Mouse (Mus musculus): ENCODE results near the gene Rela. TPM values are rescaled to one million over a fixed set of nuclear protein-coding genes. Genes with fewer than 3 reads are reported as not detected.
"Not testable (repeated sequence)": the region's sequence is repeated elsewhere in the genome, so short reads cannot be mapped to it uniquely, and the experiment has no call there.

Rela gene
- polyA plus RNA-seq, 1 experiment from 2014 or later, result 48.5 TPM

DNA sequence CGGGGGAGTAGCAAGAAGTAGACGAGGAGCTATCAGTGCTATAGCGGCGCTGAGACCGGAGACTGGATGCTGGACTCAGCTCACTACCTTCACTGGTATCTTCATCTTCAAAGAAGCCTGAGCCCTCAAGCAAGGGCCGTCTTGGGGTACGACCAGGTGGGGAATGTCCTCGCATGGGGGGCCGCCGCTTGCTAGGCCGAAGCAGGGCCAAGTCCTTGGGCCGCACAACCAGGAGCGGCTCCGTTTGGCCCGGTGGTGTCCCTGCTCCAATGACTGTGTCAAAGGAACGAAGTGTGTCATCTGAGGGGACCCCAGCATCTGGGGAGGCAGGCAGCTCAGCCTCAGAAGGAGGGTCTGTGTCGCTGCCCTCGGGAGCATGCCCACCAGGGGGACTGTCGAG lies 48.1 kb downstream of the Rela start:
- no peak overlapping the region for H3K9ac ChIP-seq
- no peaks in the 10 kb centered on the region for H3K27me3 ChIP-seq
- peaks cover 62% of the 10 kb centered on the region for H3K36me3 ChIP-seq
- no peak for ATAC-seq (ENCODE audit: low FRiP score, low read depth)
- WGBS, result 94% methylated on average over 19 of the region's 19 CpGs
- H3K4me3 ChIP-seq, result no peak overlapping the region
- peaks cover 16% of the 10 kb centered on the region for H3K4me1 ChIP-seq
- H3K27ac ChIP-seq, result no peak overlapping the region
- H3K4me2 ChIP-seq (replicated peaks), result no peak overlapping the region
- no peaks in the 10 kb centered on the region for H3K9me3 ChIP-seq

GRCm38 (mm10) chr19:5685861-5686260 lies 48.6 kb downstream of the Rela start:
- WGBS, result 93% methylated on average over 11 of the region's 11 CpGs
- ATAC-seq (ENCODE audit: low FRiP score, low read depth), result no peak
- peaks cover 60% of the 10 kb centered on the region for H3K36me3 ChIP-seq

DNA sequence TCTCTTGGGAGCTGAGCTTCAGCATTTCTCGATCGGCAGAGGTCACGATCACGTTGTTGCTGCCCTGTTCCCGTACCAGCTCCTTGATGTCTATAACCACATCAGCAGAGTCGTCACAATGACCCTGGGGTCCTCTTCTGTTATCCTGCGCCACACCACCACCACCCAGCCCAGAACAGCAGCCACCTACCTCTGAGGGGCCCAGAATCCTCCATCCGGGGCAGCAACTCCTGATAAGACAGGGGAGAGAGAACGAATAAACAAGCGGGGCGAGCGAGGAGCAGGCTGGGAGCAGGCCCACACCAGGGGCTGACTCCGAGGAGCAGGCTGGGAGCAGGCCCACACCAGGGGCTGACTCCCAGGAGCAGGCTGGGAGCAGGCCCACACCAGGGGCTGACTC lies 49.2 kb downstream of the Rela start:
- H3K27ac ChIP-seq, result no peak overlapping the region
- no peak overlapping the region for H3K4me2 ChIP-seq (replicated peaks)
- H3K27me3 ChIP-seq, result no peaks in the 10 kb centered on the region
- H3K9me3 ChIP-seq, result no peaks in the 10 kb centered on the region
- WGBS, result 90% methylated on average over 13 of the region's 13 CpGs
- peaks cover 60% of the 10 kb centered on the region for H3K36me3 ChIP-seq
- no peak overlapping the region for H3K4me3 ChIP-seq
- ATAC-seq (ENCODE audit: low FRiP score, low read depth), result no peak
- 0 out of 2 replicates have a peak overlapping the region, but pooled peaks have one; percentile 31 for H3K9ac ChIP-seq
- peaks cover 26% of the 10 kb centered on the region for H3K4me1 ChIP-seq

More at GRCm38 (mm10) chr19:5685861-5686260, 48.6 kb downstream of the Rela start:
- Histone ChIP-seq H3K4me1 (peaks cover 20% of the 10 kb centered on the region), H3K27me3 (no peaks in the 10 kb centered on the region), H3K4me2 (replicated peaks) (no peak overlapping the region), H3K9ac (no peak overlapping the region), H3K4me3 (no peak overlapping the region), H3K27ac (no peak overlapping the region), H3K9me3 (no peaks in the 10 kb centered on the region)

GRCm38 (mm10) chr19:5686954-5687353 lies 49.7 kb downstream of the Rela start:
- not testable (repeated sequence) for ATAC-seq (ENCODE audit: low FRiP score, low read depth); H3K27ac ChIP-seq; H3K27me3 ChIP-seq; H3K9me3 ChIP-seq
- H3K36me3 ChIP-seq, result peaks cover 60% of the 10 kb centered on the region
- peak overlapping the region; percentile 72 for H3K4me3 ChIP-seq
- WGBS, result 89% methylated on average over 12 of the region's 12 CpGs
- peak overlapping the region; percentile 99 for H3K4me2 ChIP-seq (replicated peaks)
- peaks cover 31% of the 10 kb centered on the region for H3K4me1 ChIP-seq
- H3K9ac ChIP-seq, result peak overlapping the region; percentile 91

- WGBS, result 16% methylated on average over 9 of the region's 9 CpGs
- H3K4me2 ChIP-seq (replicated peaks), result peak overlapping the region; percentile 99
Observed at GRCm38 (mm10) chr19:5687738-5688137, 50.5 kb downstream of the Rela start.

DNA sequence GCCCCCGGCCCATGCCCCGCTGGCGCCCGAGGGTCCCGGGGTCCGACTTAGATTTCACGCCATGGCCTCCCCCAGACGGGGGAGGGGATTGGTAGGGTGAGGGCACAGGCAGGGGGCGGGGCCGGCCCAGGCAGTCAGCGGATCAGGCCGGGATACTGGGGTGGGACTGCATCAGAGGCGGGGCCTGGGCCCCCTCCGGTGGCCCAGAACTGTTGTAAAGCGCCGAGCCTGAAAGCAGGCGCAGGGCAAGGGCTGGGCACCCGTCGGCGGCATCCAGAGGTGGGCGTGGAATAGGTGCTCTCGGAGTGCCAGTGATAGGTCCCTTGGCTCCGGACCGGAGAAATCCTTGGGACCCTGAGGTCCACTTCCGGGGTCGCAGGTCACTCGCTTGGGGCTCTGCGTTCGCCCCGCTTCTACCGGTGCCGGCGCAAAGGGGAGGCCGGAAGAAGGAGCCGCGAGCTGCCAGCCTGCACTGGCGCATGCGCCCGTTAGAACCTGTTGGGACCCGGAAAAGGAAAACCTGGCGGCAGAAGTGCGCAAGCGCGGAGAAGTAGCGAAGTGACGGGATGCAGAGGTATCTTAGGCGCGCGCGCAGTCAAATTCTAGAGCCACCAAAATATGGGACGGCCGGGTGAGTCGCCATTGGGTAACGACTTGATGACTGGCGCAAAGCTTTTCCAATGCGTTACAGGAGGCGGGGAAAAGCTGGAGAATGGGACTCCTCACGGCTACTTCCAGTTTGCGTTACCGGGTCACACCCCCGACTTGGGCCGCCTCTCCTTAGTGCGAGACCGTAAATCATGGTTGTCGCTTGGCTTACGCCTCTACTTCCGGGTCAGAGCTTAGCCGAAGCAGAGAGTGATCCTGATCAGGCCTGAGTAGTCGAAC lies 51.2 kb downstream of the Rela start, which contains the start of the genes Map3k11 and Pcnx3:
TSS of gene Map3k11 (plus strand) at position 543 of the 888 bp plus-strand sequence.
TSS of gene Pcnx3 (minus strand) at position 709 of the 888 bp plus-strand sequence.
- H3K4me2 ChIP-seq (replicated peaks), result peak within 1 kb of the TSS; percentile 99
- WGBS, result under 1% methylated on average over 68 of the region's 69 CpGs
- peak within 1 kb of the TSS; percentile 72 for H3K4me3 ChIP-seq

More at GRCm38 (mm10) chr19:5687738-5688137, 50.5 kb downstream of the Rela start:
- ATAC-seq (ENCODE audit: low FRiP score, low read depth), result no peak
- Histone ChIP-seq H3K9me3 (no peaks in the 10 kb centered on the region), H3K27me3 (no peaks in the 10 kb centered on the region), H3K4me3 (peak overlapping the region; percentile 72), H3K36me3 (peaks cover 59% of the 10 kb centered on the region), H3K27ac (peak overlapping the region; percentile 90), H3K9ac (peak overlapping the region; percentile 91), H3K4me1 (peaks cover 39% of the 10 kb centered on the region)

DNA sequence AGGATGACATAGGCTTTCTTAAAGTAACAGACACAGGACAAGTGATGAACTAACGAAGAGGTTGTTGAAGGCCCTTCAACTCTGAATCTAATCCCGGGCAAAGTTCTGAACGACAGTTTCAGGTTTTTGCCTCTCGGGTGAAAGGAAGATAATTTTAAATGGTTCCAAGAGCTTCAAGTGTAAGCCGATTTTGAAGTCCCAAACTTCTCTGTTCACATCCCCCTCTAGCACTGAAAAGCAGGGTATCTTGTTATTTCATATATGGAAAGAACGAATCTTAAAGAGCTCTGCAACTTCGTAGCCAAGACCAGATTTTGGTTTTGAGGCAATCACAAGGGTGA lies 51.8 kb downstream of the Rela start:
- Histone ChIP-seq H3K4me1 (peaks cover 52% of the 10 kb centered on the region), H3K27ac (peak overlapping the region; percentile 95), H3K9ac (peak overlapping the region; percentile 95), H3K4me2 (replicated peaks) (peak overlapping the region; percentile 99), H3K27me3 (no peaks in the 10 kb centered on the region), H3K9me3 (no peaks in the 10 kb centered on the region), H3K36me3 (peaks cover 59% of the 10 kb centered on the region), H3K4me3 (peak overlapping the region; percentile 72)
- 1% methylated on average over 7 of the region's 7 CpGs for WGBS
- no peak for ATAC-seq (ENCODE audit: low FRiP score, low read depth)

More for the DNA sequence above, 51.2 kb downstream of the Rela start, which contains the start of the genes Map3k11 and Pcnx3:
- peak; percentile 94 for ATAC-seq (ENCODE audit: low FRiP score, low read depth)
- Histone ChIP-seq H3K9ac (peak within 1 kb of the TSS; percentile 95), H3K27ac (peak within 1 kb of the TSS; percentile 95), H3K27me3 (no peaks in the 10 kb centered on the region), H3K9me3 (no peaks in the 10 kb centered on the region), H3K4me1 (peaks cover 46% of the 10 kb centered on the region), H3K36me3 (peaks cover 59% of the 10 kb centered on the region)

GRCm38 (mm10) chr19:5689565-5690342 lies 52.5 kb downstream of the Rela start:
- Histone ChIP-seq H3K27me3 (no peaks in the 10 kb centered on the region), H3K9ac (peak overlapping the region; percentile 95), H3K36me3 (peaks cover 58% of the 10 kb centered on the region), H3K9me3 (no peaks in the 10 kb centered on the region), H3K27ac (peak overlapping the region; percentile 95), H3K4me1 (peaks cover 53% of the 10 kb centered on the region), H3K4me2 (replicated peaks) (peak overlapping the region; percentile 99), H3K4me3 (peak overlapping the region; percentile 72)
- ATAC-seq (ENCODE audit: low FRiP score, low read depth), result peak; percentile 41
- 10% methylated on average over 40 of the region's 42 CpGs for WGBS

GRCm38 (mm10) chr19:5690343-5690735 lies 53.1 kb downstream of the Rela start:
- H3K4me2 ChIP-seq (replicated peaks), result peak overlapping the region; percentile 99
- no peaks in the 10 kb centered on the region for H3K27me3 ChIP-seq
- no peak for ATAC-seq (ENCODE audit: low FRiP score, low read depth)
- H3K27ac ChIP-seq, result peak overlapping the region; percentile 95; the same call in 1 of the 2 replicates
- no peaks in the 10 kb centered on the region for H3K9me3 ChIP-seq
- peak overlapping the region; percentile 95 for H3K9ac ChIP-seq
- whole genome bisulfite sequencing, result 69% methylated on average over 15 of the region's 15 CpGs
- peak overlapping the region; percentile 72 for H3K4me3 ChIP-seq
- H3K36me3 ChIP-seq, result peaks cover 58% of the 10 kb centered on the region
- H3K4me1 ChIP-seq, result peaks cover 53% of the 10 kb centered on the region

- peak overlapping the region; percentile 99 for H3K4me2 ChIP-seq (replicated peaks)
- no peak for ATAC-seq (ENCODE audit: low FRiP score, low read depth)
- H3K27me3 ChIP-seq, result no peaks in the 10 kb centered on the region
- H3K4me3 ChIP-seq, result peak overlapping the region; percentile 72
- peaks cover 58% of the 10 kb centered on the region for H3K36me3 ChIP-seq
- no peaks in the 10 kb centered on the region for H3K9me3 ChIP-seq
- peak overlapping the region; percentile 95; the same call in 1 of the 2 replicates for H3K27ac ChIP-seq
- WGBS, result 89% methylated on average over 5 of the region's 5 CpGs
- peaks cover 60% of the 10 kb centered on the region for H3K4me1 ChIP-seq
- H3K9ac ChIP-seq, result peak overlapping the region; percentile 95
Observed at GRCm38 (mm10) chr19:5691601-5692000, 54.3 kb downstream of the Rela start.

DNA sequence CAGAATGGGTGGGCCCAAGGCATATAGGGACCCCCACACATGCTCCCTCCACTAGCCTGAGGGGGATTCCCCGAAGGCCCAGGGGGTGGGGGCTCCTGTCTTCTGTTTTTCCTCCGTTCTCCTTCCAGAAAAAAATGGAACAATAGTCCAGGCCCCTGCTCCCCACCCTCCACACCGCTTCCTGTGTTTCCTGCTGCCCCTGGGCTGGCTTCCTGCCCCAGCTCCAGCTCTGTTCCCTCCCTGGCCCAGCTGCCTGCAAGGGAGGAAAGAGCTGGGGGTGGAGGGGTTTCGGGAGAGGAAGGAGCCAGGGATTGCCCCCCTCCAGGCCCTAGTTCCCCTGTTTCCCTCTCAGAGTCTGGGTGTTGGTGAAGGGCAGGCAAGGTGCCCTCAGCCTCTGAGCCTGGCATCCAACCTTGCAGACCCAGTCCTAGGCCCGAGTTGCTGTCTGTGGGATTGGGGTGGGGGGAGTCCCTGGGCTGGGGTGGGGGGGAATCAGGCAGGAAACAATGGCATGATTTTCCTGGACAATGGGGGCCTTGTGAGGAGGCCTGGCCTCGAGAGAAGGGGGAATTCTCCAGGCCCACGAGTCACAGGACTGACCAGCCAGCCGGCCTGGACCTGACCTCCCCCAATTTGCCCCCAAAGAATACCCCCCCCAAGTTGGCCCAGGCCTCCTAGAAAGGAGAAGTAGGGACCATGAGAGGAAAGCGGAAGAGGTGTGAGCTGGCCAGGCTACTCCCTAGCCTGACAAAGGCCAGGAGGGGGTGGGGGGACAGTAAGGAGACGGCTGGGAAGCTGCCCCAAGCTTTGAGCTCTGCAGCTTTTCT lies 55.0 kb downstream of the Rela start:
- WGBS, result 64% methylated on average over 10 of the region's 10 CpGs
- Histone ChIP-seq H3K4me2 (replicated peaks) (peak overlapping the region; percentile 99), H3K9me3 (no peaks in the 10 kb centered on the region), H3K27me3 (no peaks in the 10 kb centered on the region), H3K36me3 (peaks cover 65% of the 10 kb centered on the region), H3K4me1 (peaks cover 56% of the 10 kb centered on the region), H3K27ac (peak overlapping the region; percentile 95), H3K9ac (peak overlapping the region; percentile 95), H3K4me3 (peak overlapping the region; percentile 72)
- ATAC-seq (ENCODE audit: low FRiP score, low read depth), result no peak
